26 mouse cellular contexts compared by ENCODE assay signal in genomic region chr8:124803824-124804702, GRCm38 (mm10). TPM values are rescaled to one million over a fixed set of nuclear protein-coding genes. Genes with fewer than 3 reads are reported as not detected.
A peak's percentile ranks its signal among the peaks of the same experiment; 100 is the strongest.
DNase-seq lines count a peak whose midpoint lies in the region; ATAC-seq and TF ChIP-seq lines count a peak whose summit lies in the region.
"Had no signal": no experiment of that assay in that cellular context is flagged by ENCODE, and none has a peak within 500 bp of the region (broad histone marks: within the 10 kb centered on the region; RNA-seq: fewer than 3 reads in every experiment).

No protein-coding gene starts in this region.

- H3K4me2 ChIP-seq in forebrain, embryonic 15.5 days (replicated peaks) = no peak overlapping the region
- H3K4me2 ChIP-seq: forebrain, embryonic 13.5 days; heart, embryonic 12.5 days; heart, embryonic 15.5 days; hindbrain, embryonic 13.5 days; intestine, embryonic 15.5 days had no signal

- no peak for ATAC-seq in forebrain, embryonic 15.5 days (replicated peaks)
- ATAC-seq: forebrain, embryonic 13.5 days; forebrain, postnatal 0 days; hindbrain, embryonic 16.5 days; intestine, embryonic 15.5 days had no signal

- H3K4me3 ChIP-seq in ES-E14 (ENCODE audit: insufficient read depth in 1 of 2, low read depth in 1 of 2, low read length in 2 of 2, poor library complexity in 1 of 2, severe bottlenecking in 1 of 2) = no peak overlapping the region
- H3K4me3 ChIP-seq in forebrain, embryonic 15.5 days = no peak overlapping the region
- H3K4me3 ChIP-seq: forebrain, embryonic 10.5 days; forebrain, embryonic 13.5 days; gastrocnemius, adult 2 months; heart, embryonic 12.5 days; heart, embryonic 15.5 days; hindbrain, embryonic 10.5 days; hindbrain, embryonic 13.5 days; intestine, embryonic 15.5 days had no signal

- no peaks in the 10 kb centered on the region for H3K9me3 ChIP-seq in ES-E14 (ENCODE audit: control insufficient read depth, insufficient read depth, low read depth, low read length)
- no peaks in the 10 kb centered on the region for H3K9me3 ChIP-seq in forebrain, embryonic 15.5 days
- H3K9me3 ChIP-seq: forebrain, embryonic 10.5 days; forebrain, embryonic 13.5 days; heart, embryonic 12.5 days; heart, embryonic 15.5 days; hindbrain, embryonic 10.5 days; hindbrain, embryonic 13.5 days; intestine, embryonic 15.5 days had no signal

- H3K36me3 ChIP-seq in ES-E14 (ENCODE audit: control insufficient read depth, insufficient read depth, low read length, poor library complexity, severe bottlenecking) = no peaks in the 10 kb centered on the region
- peaks cover 7% of the 10 kb centered on the region; the same call in 1 of the 2 replicates for H3K36me3 ChIP-seq in forebrain, embryonic 15.5 days
- H3K36me3 ChIP-seq: forebrain, embryonic 10.5 days; heart, embryonic 12.5 days; heart, embryonic 15.5 days; hindbrain, embryonic 10.5 days; intestine, embryonic 15.5 days had no signal

- H3K27me3 ChIP-seq in forebrain, embryonic 15.5 days = no peaks in the 10 kb centered on the region
- H3K27me3 ChIP-seq: intestine, embryonic 15.5 days had no signal

- no peak overlapping the region; the same call in 1 of the 2 replicates for H3K9ac ChIP-seq in ES-E14 (ENCODE audit: insufficient read depth, low read depth, low read length, poor library complexity, severe bottlenecking)
- no peak overlapping the region for H3K9ac ChIP-seq in forebrain, embryonic 15.5 days (replicated peaks)
- H3K9ac ChIP-seq: forebrain, embryonic 13.5 days; forebrain, postnatal 0 days; heart, embryonic 12.5 days; heart, embryonic 15.5 days; hindbrain, embryonic 13.5 days; intestine, embryonic 15.5 days had no signal

- peaks cover 0 to 25% of the 10 kb centered on the region in 2 experiments; a peak in 3 of 4 replicates for H3K4me1 ChIP-seq in ES-E14 (ENCODE audit: control insufficient read depth in 2 of 2, insufficient read depth in 2 of 2, low read length in 2 of 2, poor library complexity in 1 of 2)
- no peaks in the 10 kb centered on the region; the same call in 1 of the 2 replicates for H3K4me1 ChIP-seq in forebrain, embryonic 15.5 days
- H3K4me1 ChIP-seq: forebrain, embryonic 10.5 days; forebrain, embryonic 13.5 days; heart, embryonic 12.5 days; heart, embryonic 15.5 days; hindbrain, embryonic 10.5 days; intestine, embryonic 15.5 days had no signal

- 68% methylated on average over 12 of the region's 12 CpGs for WGBS in forebrain, embryonic 15.5 days

- H3K27ac ChIP-seq in ES-E14 (ENCODE audit: insufficient read depth, low read depth, low read length, poor library complexity, severe bottlenecking) = no peak overlapping the region
- no peak overlapping the region for H3K27ac ChIP-seq in forebrain, embryonic 15.5 days (replicated peaks)
- H3K27ac ChIP-seq: forebrain, embryonic 10.5 days; forebrain, embryonic 13.5 days; gastrocnemius, adult 2 months; heart, embryonic 15.5 days; hindbrain, embryonic 10.5 days; hindbrain, embryonic 13.5 days; intestine, embryonic 15.5 days had no signal

- in situ Hi-C loops in ES-E14 (cut with MboI; ENCODE audit: low sequenced_read_pairs in 2 of 2, unreplicated experiment in 2 of 2) = no loop called here

- DNase-seq in kidney, adult 9 months = peak; percentile 61
- no peak for DNase-seq in kidney, adult 11 months
- DNase-seq in ES-E14 (ENCODE audit: low read depth, low spot score) = no peak
- DNase-seq in MN1 (ENCODE audit: low spot score) = peak; percentile 5
- no peak for DNase-seq in urinary bladder, postnatal 36 days (ENCODE audit: low spot score in 2 of 2)
- DNase-seq: adrenal gland, adult 2 months; adrenal gland, postnatal 14 days; cerebellum, adult 11-12 months; cerebellum, adult 8-10 months; cerebellum, postnatal 10 days; cerebellum, postnatal 36 days; forebrain, postnatal 0 days; gastrocnemius, adult 2 months; gastrocnemius, postnatal 14 days; heart, adult 11 months; heart, postnatal 10 days; heart, postnatal 36 days had no signal

TF ChIP-seq in ES-E14, 5 proteins besides CTCF, POLR2A, EP300 and RAD21:
- TF ChIP-seq MAFK (IDR thresholded peaks at IDR 0.05; ENCODE audit: insufficient read depth, low read depth, low read length) (no peak), ZNF384 (IDR thresholded peaks at IDR 0.05; ENCODE audit: low read depth, low read length) (peak; percentile 64), HCFC1 (IDR thresholded peaks at IDR 0.05; ENCODE audit: borderline replicate concordance, insufficient read depth, low read length) (no peak), CHD2 (IDR thresholded peaks at IDR 0.05; ENCODE audit: low read depth, low read length) (no peak)

RNA-seq across cellular contexts. Expression of gene Trim67, which starts 11.2 kb away (rescaled TPM):
- 0.40 and 0.48 TPM in 2 replicates for total RNA-seq in ES-E14 (2012; rRNA removed)
- polyA plus RNA-seq in forebrain, embryonic 15.5 days (2015; fragmentation: Nextera tagmentation; extraction: Ambion mirVana) = 23.9 and 26.0 TPM in 2 replicates

RNA-seq across cellular contexts. Expression of gene Fam89a, which starts 52.4 kb away (rescaled TPM):
- total RNA-seq in ES-E14 (2012; rRNA removed) = 1.6 and 2.9 TPM in 2 replicates
- 0.18 and 0.46 TPM in 2 replicates for polyA plus RNA-seq in forebrain, embryonic 15.5 days (2015; fragmentation: Nextera tagmentation; extraction: Ambion mirVana)

RNA-seq across cellular contexts. Expression of gene Gnpat, which starts 58.8 kb away (rescaled TPM):
- 102 and 136 TPM in 2 replicates for total RNA-seq in ES-E14 (2012; rRNA removed)
- polyA plus RNA-seq in forebrain, embryonic 15.5 days (2015; fragmentation: Nextera tagmentation; extraction: Ambion mirVana) = 89.5 and 93.0 TPM in 2 replicates

RNA-seq across cellular contexts. Expression of gene 2810004N23Rik, which starts 58.9 kb away (rescaled TPM):
- total RNA-seq in ES-E14 (2012; rRNA removed) = 71.5 and 83.6 TPM in 2 replicates
- polyA plus RNA-seq in forebrain, embryonic 15.5 days (2015; fragmentation: Nextera tagmentation; extraction: Ambion mirVana) = 34.0 and 40.5 TPM in 2 replicates

Comparison
In these comparisons a context has a peak if more than half of its experiments do, and no peak if none do; other contexts are left out.
1. DNase-seq: peak in kidney, adult 9 months (single experiment) and MN1 (single experiment); none in kidney, adult 11 months (single experiment), ES-E14 (single experiment) and urinary bladder, postnatal 36 days (0 of 2).